Mouse (Mus musculus): ENCODE measurements around the gene Zfp61.

The Zfp61 gene

GRCm38 (mm10) chr7:24254633-24255474, 46.2 kb downstream of the Zfp61 start, which contains the start of gene Zfp108:
Gene Zfp108, plus strand, starts transcription at chr7:24254794.
- DNase-seq: peak; percentile 93

- DNase-seq: no peak
Observed at GRCm38 (mm10) chr7:24253779-24254615, 47.0 kb downstream of the Zfp61 start.
